Mouse (Mus musculus) G1E (cell line): ENCODE data around the gene Blnk. TPM values are rescaled to one million over a fixed set of nuclear protein-coding genes. Genes with fewer than 3 reads are reported as not detected.

Experiments
- ATAC-seq: 2 replicates; pipeline ENCODE4 v1.8.0; 2016; ENCODE audit warnings: mild to moderate bottlenecking; ENCODE audit not compliant: insufficient number of reproducible peaks, poor library complexity, low FRiP score, severe bottlenecking; ENCODE audit errors: extremely low read depth
- DNase-seq: peaks from one replicate; pipeline ENCODE4 v3.0.0; 2012; ENCODE audit warnings: low spot score
- H3K27me3 ChIP-seq: 2 replicates; pipeline ENCODE4 v1.6.1; 2012; ENCODE audit warnings: mild to moderate bottlenecking, low read length, inconsistent platforms; ENCODE audit not compliant: insufficient read depth
- H3K36me3 ChIP-seq: replicated peaks from 2 replicates; pipeline ENCODE3; 2012; ENCODE audit warnings: mild to moderate bottlenecking, inconsistent platforms
- H3K4me1 ChIP-seq: 2 replicates; pipeline ENCODE4 v1.6.1; 2012; ENCODE audit warnings: low read depth, low read length, inconsistent platforms, mixed read lengths; ENCODE audit not compliant: insufficient read depth
- H3K4me3 ChIP-seq: 2 replicates; pipeline ENCODE4 v1.5.1; 2012; ENCODE audit warnings: low read depth, mild to moderate bottlenecking, inconsistent platforms, low read length, moderate library complexity, mixed read lengths
- H3K9me3 ChIP-seq: replicated peaks from 2 replicates; pipeline ENCODE4 v1.6.1; 2012; ENCODE audit warnings: inconsistent platforms
- CTCF ChIP-seq: IDR thresholded peaks from 2 replicates; pipeline ENCODE4 v1.5.1; 2012; ENCODE audit warnings: low read depth, low read length, inconsistent platforms, mixed read lengths
- GATA1 ChIP-seq: IDR thresholded peaks from 2 replicates; pipeline ENCODE4 v1.6.1; 2012; ENCODE audit warnings: borderline replicate concordance, low read length, inconsistent platforms, mixed read lengths
- GATA2 ChIP-seq: IDR thresholded peaks from 2 replicates; pipeline ENCODE4 v1.6.1; 2012; ENCODE audit warnings: low read depth, low read length, inconsistent platforms, borderline replicate concordance
- POLR2AphosphoS5 ChIP-seq: IDR thresholded peaks from 2 replicates; pipeline ENCODE4 v1.6.1; 2012; ENCODE audit warnings: low read depth, low read length, inconsistent platforms; ENCODE audit not compliant: insufficient replicate concordance
- TAL1 ChIP-seq: conservative IDR thresholded peaks from 2 replicates; pipeline ENCODE4 v1.6.1; 2012; ENCODE audit warnings: low read depth, low read length, inconsistent platforms, mixed read lengths
- polyA plus RNA-seq: library from polyadenylated mRNA; stranded (reverse); fragments of >175 nt; gene quantifications from 2 replicates; pipeline ENCODE4 v1.2.3, GENCODE M21; 2012
- total RNA-seq, 2 experiments: library from RNA; stranded (forward) in 1 of 2; stranded (reverse) in 1 of 2; fragments of 200-1000 nt in 1 of 2; fragments of >200 nt in 1 of 2; fragmentation: Nextera tagmentation in 1 of 2; gene quantifications; 2 replicates each; pipeline ENCODE4 v1.2.3; 2014 to 2017

Blnk gene
- total RNA-seq (2014; fragmentation: Nextera tagmentation) (not detected in 2 replicates), total RNA-seq (2017) (0.29 and 0.44 TPM in 2 replicates), polyA plus RNA-seq (0.06 and 0.15 TPM in 2 replicates)

DNA sequence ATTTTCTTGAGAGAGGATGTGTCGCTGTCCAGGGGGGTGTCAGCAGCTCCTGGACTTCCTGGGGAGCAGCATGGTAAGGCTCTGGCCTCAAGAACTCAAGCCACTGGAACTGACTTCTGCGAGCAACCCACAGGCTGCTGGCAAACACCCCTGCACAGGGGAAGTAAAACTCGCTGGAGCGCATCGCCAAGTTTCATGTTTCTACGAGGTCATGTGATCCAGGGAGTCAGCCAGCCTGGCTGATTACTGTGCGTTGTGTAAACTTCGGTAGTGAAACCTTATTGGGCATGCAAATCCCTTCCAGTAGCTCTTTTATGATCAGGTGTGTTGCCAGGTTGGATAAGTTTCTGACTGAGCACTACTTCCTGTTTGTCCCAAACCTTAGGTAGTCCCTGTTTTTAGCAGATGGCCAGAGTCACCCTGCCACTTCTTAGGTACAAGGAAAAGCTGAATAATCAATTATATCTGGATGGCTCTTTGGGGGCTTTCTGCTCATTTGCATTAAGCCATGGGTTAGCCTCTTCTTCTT, at the start of gene Blnk:
Gene Blnk (minus strand): TSS at position 479 of the 529 bp plus-strand sequence.
- Histone ChIP-seq H3K27me3 (no peaks in the 10 kb centered on the region; the same call in none of the 2 replicates), H3K9me3 (no peaks in the 10 kb centered on the region), H3K36me3 (no peaks in the 10 kb centered on the region), H3K4me3 (no peak within 1 kb of the TSS), H3K4me1 (no peaks in the 10 kb centered on the region)
- TF ChIP-seq GATA2 (no peak), CTCF (no peak), GATA1 (no peak), TAL1 (no peak), POLR2AphosphoS5 (no peak)
- ATAC-seq = no peak
- no peak for DNase-seq

DNA sequence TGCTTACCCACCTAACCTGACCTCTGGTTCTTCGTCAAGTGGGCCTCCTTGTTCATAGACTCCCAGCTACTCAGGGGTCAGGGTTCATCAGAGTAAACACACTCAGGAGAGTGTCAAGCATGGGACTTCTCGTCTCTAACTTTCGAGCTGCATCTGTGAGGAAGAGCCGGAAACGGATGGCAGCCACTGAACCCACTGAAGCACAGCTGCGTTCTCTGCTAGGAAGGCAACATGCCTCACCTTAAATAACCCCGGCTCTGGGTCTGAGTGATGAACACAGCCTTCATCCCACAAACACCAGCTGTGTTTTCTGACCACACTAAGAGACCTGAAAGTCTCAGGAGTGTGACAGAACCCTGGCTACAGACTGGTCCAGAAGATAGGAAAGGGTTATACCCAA, 44.8 kb upstream of the Blnk start:
- ATAC-seq = no peak
- no peak for DNase-seq

DNA sequence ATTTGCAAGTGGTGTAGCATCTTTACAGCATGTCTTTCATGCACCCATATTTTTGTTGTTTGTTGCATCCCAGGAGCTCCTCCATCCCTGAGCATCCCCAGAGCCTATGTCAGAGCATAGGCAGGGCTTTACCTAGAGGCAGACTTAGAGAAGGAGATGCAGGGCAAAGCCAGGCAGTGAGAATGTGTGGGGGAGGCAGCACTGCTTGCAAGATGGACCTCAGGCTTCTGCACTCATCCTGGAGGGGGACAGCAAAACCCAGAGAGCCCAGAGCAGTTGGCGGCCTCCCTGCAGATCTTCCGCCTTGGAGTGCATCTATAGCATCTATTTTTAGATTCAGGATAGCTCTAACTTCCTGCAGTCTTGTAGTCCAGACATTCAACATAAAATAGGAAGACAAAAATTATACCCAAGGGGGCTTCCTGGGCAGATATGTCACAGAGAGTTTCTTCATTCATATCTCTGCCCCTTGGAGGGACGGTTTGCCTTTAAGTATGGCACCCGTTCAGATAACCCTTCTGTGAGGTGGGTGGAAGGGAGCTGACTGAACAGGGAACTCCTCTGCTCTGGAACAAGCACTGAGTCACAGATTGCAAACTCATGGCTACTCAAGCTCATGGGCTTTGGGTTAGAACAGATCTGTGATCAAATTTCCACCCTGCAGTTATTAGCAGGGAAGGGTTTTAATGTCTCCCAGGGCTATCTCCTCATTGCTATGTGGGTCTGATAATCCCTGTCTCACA, 41.6 kb upstream of the Blnk start:
- H3K27me3 ChIP-seq = peaks cover 9% of the 10 kb centered on the region
- TF ChIP-seq GATA2 (no peak), POLR2AphosphoS5 (no peak), CTCF (no peak), TAL1 (no peak), GATA1 (no peak)
- H3K4me1 ChIP-seq = no peaks in the 10 kb centered on the region
- H3K4me3 ChIP-seq = no peak overlapping the region
- no peak for ATAC-seq
- H3K36me3 ChIP-seq = no peaks in the 10 kb centered on the region
- DNase-seq = no peak
- no peaks in the 10 kb centered on the region for H3K9me3 ChIP-seq

More for the DNA sequence above, 44.8 kb upstream of the Blnk start:
- no peaks in the 10 kb centered on the region for H3K36me3 ChIP-seq
- TF ChIP-seq GATA2 (no peak), TAL1 (no peak), POLR2AphosphoS5 (no peak), GATA1 (no peak), CTCF (no peak)
- H3K4me3 ChIP-seq = no peak overlapping the region
- no peaks in the 10 kb centered on the region for H3K4me1 ChIP-seq
- H3K9me3 ChIP-seq = no peaks in the 10 kb centered on the region
- no peaks in the 10 kb centered on the region; the same call in 1 of the 2 replicates for H3K27me3 ChIP-seq

DNA sequence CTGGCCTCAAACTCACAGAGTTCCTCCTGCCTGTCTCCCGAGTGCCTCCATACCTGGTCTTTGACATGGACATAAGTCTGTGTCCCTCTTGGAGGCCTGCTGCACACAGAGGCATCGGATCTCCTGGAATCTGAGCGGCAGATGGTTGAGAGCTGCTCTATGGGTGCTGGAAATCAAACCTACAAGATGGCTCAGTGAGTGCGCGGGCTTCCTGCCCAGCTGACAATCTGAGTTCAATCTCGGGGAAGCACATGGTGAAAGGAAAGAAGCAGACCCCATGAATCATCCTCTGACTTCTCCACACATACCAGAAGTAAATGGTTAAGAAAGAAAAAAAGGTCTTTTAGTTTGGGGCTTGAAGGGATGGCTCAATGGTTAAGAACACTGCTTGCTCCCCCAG, 37.5 kb upstream of the Blnk start:
- no peak for ATAC-seq

DNA sequence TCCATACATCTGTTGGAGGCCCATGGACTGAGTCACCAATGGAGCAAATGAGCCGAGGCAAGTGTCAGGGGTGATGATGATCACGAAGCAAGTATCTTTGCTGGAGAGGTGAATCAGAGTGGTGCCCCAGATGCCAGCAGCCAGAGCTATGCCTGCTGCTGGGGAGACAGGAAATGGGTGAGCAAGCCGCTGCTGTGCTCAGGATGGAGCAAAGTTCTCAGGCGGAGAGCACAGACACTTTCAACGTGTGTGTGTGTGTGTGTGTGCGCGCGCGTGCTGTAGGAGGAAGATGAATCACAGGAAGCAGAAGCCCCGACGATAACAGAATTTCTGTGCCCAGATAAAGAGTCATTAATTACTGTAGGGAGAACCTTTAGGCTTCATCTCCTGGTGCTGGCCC, 36.7 kb upstream of the Blnk start:
- Histone ChIP-seq H3K4me3 (no peak overlapping the region), H3K4me1 (no peaks in the 10 kb centered on the region), H3K27me3 (peaks cover 16% of the 10 kb centered on the region), H3K36me3 (no peaks in the 10 kb centered on the region), H3K9me3 (no peaks in the 10 kb centered on the region)
- TF ChIP-seq TAL1 (no peak), POLR2AphosphoS5 (no peak), GATA2 (no peak), GATA1 (no peak), CTCF (no peak)
- DNase-seq = no peak
- no peak for ATAC-seq

More for the DNA sequence above, 37.5 kb upstream of the Blnk start:
- Histone ChIP-seq H3K4me3 (no peak overlapping the region), H3K27me3 (peaks cover 14% of the 10 kb centered on the region), H3K4me1 (no peaks in the 10 kb centered on the region), H3K36me3 (no peaks in the 10 kb centered on the region), H3K9me3 (no peaks in the 10 kb centered on the region)
- DNase-seq = no peak
- no peak for TF ChIP-seq CTCF
- TF ChIP-seq GATA2 = no peak
- no peak for TF ChIP-seq TAL1
- no peak for TF ChIP-seq GATA1
- TF ChIP-seq POLR2AphosphoS5 = no peak

DNA sequence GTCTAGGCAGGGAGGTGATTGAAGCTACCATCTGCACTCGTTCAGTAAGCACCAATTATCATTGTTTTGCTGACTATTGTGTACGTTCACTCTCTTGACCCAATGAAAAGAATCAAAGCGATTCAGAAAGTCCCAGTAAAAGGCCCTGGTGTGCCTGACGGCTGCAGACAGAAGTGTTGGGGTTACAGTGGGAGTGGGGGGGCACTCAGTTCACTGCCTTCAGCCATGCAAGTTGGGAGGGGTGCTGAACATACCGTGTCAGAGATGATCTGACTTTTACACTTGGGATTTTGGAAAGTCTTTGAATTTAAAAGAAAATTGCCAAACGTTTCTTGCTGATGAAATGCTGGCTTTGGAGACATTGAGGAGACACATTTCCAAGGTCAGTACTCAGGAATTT, 35.8 kb upstream of the Blnk start:
- TF ChIP-seq POLR2AphosphoS5 (no peak), GATA2 (no peak), GATA1 (no peak), TAL1 (no peak), CTCF (no peak)
- ATAC-seq (no peak), DNase-seq (no peak)
- H3K4me1 ChIP-seq = no peaks in the 10 kb centered on the region
- H3K4me3 ChIP-seq = no peak overlapping the region
- no peaks in the 10 kb centered on the region for H3K9me3 ChIP-seq
- H3K36me3 ChIP-seq = no peaks in the 10 kb centered on the region
- peaks cover 16% of the 10 kb centered on the region for H3K27me3 ChIP-seq
